Mouse (Mus musculus): ENCODE results near the gene E130208F15Rik. TPM values are rescaled to one million over a fixed set of nuclear protein-coding genes. Genes with fewer than 3 reads are reported as not detected.
A peak's percentile ranks its signal among the peaks of the same experiment; 100 is the strongest.

E130208F15Rik gene
- polyA plus RNA-seq (2012; rRNA removed) = 0.18 and 0.28 TPM in 2 replicates

DNA sequence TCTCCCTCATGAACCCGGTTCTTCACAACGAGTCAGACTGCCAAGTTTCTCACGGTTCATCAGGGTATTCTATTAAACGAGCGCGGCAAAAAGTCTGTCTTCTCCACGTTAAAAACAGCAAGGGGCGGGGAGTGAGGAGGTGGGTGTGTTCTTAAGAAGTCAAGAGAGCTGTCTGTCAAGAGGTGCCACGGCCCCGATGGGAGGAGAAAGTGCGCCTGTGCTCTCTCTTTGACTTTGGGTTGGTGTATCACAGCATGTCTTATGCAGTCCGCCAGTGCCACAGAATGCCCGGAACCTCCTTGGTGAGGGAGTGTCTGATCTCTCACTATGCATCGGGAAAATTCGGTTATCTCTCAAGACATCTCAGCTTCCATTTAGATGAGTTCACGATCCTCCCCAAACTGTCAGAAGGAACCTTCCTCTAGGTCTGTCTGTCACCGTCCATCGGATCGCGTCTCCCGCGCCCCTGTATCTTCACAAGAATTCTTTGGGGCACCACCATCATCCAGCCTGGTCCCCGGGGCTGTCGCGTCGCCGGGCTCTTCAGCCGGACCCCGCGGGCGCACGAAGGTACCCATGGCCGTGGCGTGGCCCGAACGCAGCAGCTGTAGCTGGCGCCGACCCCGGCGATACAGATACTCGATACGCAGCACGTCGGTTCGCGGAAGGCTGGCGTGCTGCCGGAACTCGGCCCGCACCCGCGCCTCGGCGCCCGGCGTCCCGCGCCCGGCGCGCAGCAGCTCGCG is at the start of gene E130208F15Rik:
TSS of gene E130208F15Rik (plus strand) at position 202 of the 746 bp plus-strand sequence.
- H3K4me1 ChIP-seq (ENCODE audit: control insufficient read depth, insufficient read depth, low read length) = peaks cover 5% of the 10 kb centered on the region
- H3K27me3 ChIP-seq (ENCODE audit: control insufficient read depth, insufficient read depth, low read length) = no peaks in the 10 kb centered on the region
- TF ChIP-seq POLR2A (IDR thresholded peaks at IDR 0.05; ENCODE audit: control insufficient read depth, low read depth, low read length) = peak; percentile 59; the same call in 1 of the 2 replicates
- no peak for TF ChIP-seq CTCF (IDR thresholded peaks at IDR 0.05; ENCODE audit: control insufficient read depth, insufficient read depth, insufficient replicate concordance, low read depth, low read length)
- H3K36me3 ChIP-seq (ENCODE audit: control insufficient read depth, insufficient read depth, low read length) = no peaks in the 10 kb centered on the region
- H3K4me3 ChIP-seq (ENCODE audit: control insufficient read depth, low read depth, low read length) = peak within 1 kb of the TSS; percentile 80
- H3K27ac ChIP-seq (ENCODE audit: control insufficient read depth, insufficient read depth, low read depth, low read length) = peak within 1 kb of the TSS; percentile 59

- no peak overlapping the region for H3K4me3 ChIP-seq (ENCODE audit: control insufficient read depth, low read depth, low read length)
- peaks cover 12% of the 10 kb centered on the region for H3K4me1 ChIP-seq (ENCODE audit: control insufficient read depth, insufficient read depth, low read length)
- peak overlapping the region; percentile 14; the same call in 1 of the 2 replicates for H3K27ac ChIP-seq (ENCODE audit: control insufficient read depth, insufficient read depth, low read depth, low read length)
- H3K27me3 ChIP-seq (ENCODE audit: control insufficient read depth, insufficient read depth, low read length) = no peaks in the 10 kb centered on the region
- TF ChIP-seq CTCF (IDR thresholded peaks at IDR 0.05; ENCODE audit: control insufficient read depth, insufficient read depth, insufficient replicate concordance, low read depth, low read length) = no peak
- TF ChIP-seq POLR2A (IDR thresholded peaks at IDR 0.05; ENCODE audit: control insufficient read depth, low read depth, low read length) = no peak
- H3K36me3 ChIP-seq (ENCODE audit: control insufficient read depth, insufficient read depth, low read length) = peaks cover 20% of the 10 kb centered on the region
Observed at GRCm38 (mm10) chr7:30274383-30274782, 47.2 kb upstream of the E130208F15Rik start.

DNA sequence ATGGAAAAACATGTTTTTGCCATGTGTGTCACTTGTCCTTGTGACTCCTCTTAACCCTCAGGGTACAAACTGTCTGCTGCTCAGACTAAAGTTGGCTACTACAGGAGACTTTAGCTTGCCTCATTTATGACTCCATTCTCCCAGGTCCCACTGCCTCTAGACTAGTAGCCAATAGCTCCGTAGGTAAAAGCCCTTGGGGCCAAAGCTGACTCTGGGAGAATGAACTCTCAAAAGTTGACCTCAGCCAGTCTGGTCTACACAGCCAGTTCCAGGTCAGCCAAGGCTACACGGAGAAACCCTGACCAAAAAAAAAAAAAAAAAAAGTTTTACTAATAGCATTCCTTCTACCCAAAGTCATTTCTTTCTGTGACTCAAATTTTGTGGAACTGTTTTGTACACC is 42.6 kb upstream of the E130208F15Rik start:
- TF ChIP-seq POLR2A (IDR thresholded peaks at IDR 0.05; ENCODE audit: control insufficient read depth, low read depth, low read length) = no peak
- no peak for TF ChIP-seq CTCF (IDR thresholded peaks at IDR 0.05; ENCODE audit: control insufficient read depth, insufficient read depth, insufficient replicate concordance, low read depth, low read length)
- H3K27me3 ChIP-seq (ENCODE audit: control insufficient read depth, insufficient read depth, low read length) = no peaks in the 10 kb centered on the region
- H3K27ac ChIP-seq (ENCODE audit: control insufficient read depth, insufficient read depth, low read depth, low read length) = no peak overlapping the region
- H3K4me3 ChIP-seq (ENCODE audit: control insufficient read depth, low read depth, low read length) = peak overlapping the region; percentile 1; the same call in 1 of the 2 replicates
- peaks cover 14% of the 10 kb centered on the region for H3K4me1 ChIP-seq (ENCODE audit: control insufficient read depth, insufficient read depth, low read length)
- peaks cover 9% of the 10 kb centered on the region for H3K36me3 ChIP-seq (ENCODE audit: control insufficient read depth, insufficient read depth, low read length)

- H3K27me3 ChIP-seq (ENCODE audit: control insufficient read depth, insufficient read depth, low read length) = no peaks in the 10 kb centered on the region
- peak overlapping the region; percentile 96 for H3K27ac ChIP-seq (ENCODE audit: control insufficient read depth, insufficient read depth, low read depth, low read length)
- peaks cover 6% of the 10 kb centered on the region for H3K36me3 ChIP-seq (ENCODE audit: control insufficient read depth, insufficient read depth, low read length)
Observed at GRCm38 (mm10) chr7:30279536-30279935, 42.0 kb upstream of the E130208F15Rik start.

DNA sequence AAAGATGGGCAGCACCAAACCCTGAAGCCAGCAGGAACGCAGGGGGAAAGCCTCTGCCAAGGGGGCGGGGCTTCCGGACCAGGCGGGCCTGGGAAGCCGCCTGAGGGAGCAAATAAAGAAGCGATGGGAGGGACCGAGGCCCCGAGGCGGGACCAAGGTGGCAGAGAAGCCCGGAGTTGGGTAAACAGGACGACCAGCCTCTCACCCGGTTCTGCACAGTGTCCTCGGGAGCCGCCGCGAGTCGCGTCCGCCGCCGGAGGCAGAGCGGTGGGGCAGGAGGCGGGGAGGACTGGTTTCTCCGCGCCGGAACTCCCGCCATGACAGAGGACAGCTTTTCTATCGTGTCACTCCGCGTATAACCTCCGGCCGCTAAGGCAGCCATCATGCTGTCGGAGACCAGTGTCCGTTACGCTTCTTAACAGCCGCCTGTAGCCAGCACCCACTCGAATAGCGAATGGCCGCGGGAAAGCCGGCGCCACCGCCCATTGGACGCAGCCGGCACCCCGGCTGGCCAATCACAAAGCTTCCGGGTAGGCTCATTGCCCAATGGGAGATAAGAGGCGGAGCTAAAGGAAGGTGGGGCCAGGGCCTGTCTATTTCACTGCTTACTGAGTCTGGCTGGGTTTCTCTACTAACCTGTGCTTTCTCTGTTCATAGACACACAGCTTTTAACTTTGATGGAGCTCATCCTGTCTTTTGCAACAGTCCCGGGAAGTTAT is 41.4 kb upstream of the E130208F15Rik start, which contains the start of the genes Thap8 and Wdr62:
TSS of gene Thap8 (plus strand) at position 144 of the 719 bp plus-strand sequence.
TSS of gene Wdr62 (minus strand) at position 469 of the 719 bp plus-strand sequence.
- TF ChIP-seq CTCF (IDR thresholded peaks at IDR 0.05; ENCODE audit: control insufficient read depth, insufficient read depth, insufficient replicate concordance, low read depth, low read length) (no peak), POLR2A (IDR thresholded peaks at IDR 0.05; ENCODE audit: control insufficient read depth, low read depth, low read length) (peak; percentile 97)
- Histone ChIP-seq H3K27ac (ENCODE audit: control insufficient read depth, insufficient read depth, low read depth, low read length) (peak within 1 kb of the TSS; percentile 99), H3K4me1 (ENCODE audit: control insufficient read depth, insufficient read depth, low read length) (peaks cover 9% of the 10 kb centered on the region), H3K36me3 (ENCODE audit: control insufficient read depth, insufficient read depth, low read length) (peaks cover 4% of the 10 kb centered on the region), H3K4me3 (ENCODE audit: control insufficient read depth, low read depth, low read length) (peak within 1 kb of the TSS; percentile 92), H3K27me3 (ENCODE audit: control insufficient read depth, insufficient read depth, low read length) (no peaks in the 10 kb centered on the region)

More at GRCm38 (mm10) chr7:30279536-30279935, 42.0 kb upstream of the E130208F15Rik start:
- peaks cover 14% of the 10 kb centered on the region for H3K4me1 ChIP-seq (ENCODE audit: control insufficient read depth, insufficient read depth, low read length)
- TF ChIP-seq CTCF (IDR thresholded peaks at IDR 0.05; ENCODE audit: control insufficient read depth, insufficient read depth, insufficient replicate concordance, low read depth, low read length) = no peak
- TF ChIP-seq POLR2A (IDR thresholded peaks at IDR 0.05; ENCODE audit: control insufficient read depth, low read depth, low read length) = no peak
- peak overlapping the region; percentile 92 for H3K4me3 ChIP-seq (ENCODE audit: control insufficient read depth, low read depth, low read length)

- H3K27ac ChIP-seq (ENCODE audit: control insufficient read depth, insufficient read depth, low read depth, low read length) = peak overlapping the region; percentile 99
- peaks cover 9% of the 10 kb centered on the region for H3K4me1 ChIP-seq (ENCODE audit: control insufficient read depth, insufficient read depth, low read length)
- H3K36me3 ChIP-seq (ENCODE audit: control insufficient read depth, insufficient read depth, low read length) = peaks cover 4% of the 10 kb centered on the region
- TF ChIP-seq POLR2A (IDR thresholded peaks at IDR 0.05; ENCODE audit: control insufficient read depth, low read depth, low read length) = no peak
- TF ChIP-seq CTCF (IDR thresholded peaks at IDR 0.05; ENCODE audit: control insufficient read depth, insufficient read depth, insufficient replicate concordance, low read depth, low read length) = no peak
- H3K4me3 ChIP-seq (ENCODE audit: control insufficient read depth, low read depth, low read length) = peak overlapping the region; percentile 92
- no peaks in the 10 kb centered on the region for H3K27me3 ChIP-seq (ENCODE audit: control insufficient read depth, insufficient read depth, low read length)
Observed at GRCm38 (mm10) chr7:30280670-30281138, 40.8 kb upstream of the E130208F15Rik start.

GRCm38 (mm10) chr7:30281522-30281921 is 40.0 kb upstream of the E130208F15Rik start:
- H3K27ac ChIP-seq (ENCODE audit: control insufficient read depth, insufficient read depth, low read depth, low read length) = no peak overlapping the region
- no peak overlapping the region for H3K4me3 ChIP-seq (ENCODE audit: control insufficient read depth, low read depth, low read length)
- H3K36me3 ChIP-seq (ENCODE audit: control insufficient read depth, insufficient read depth, low read length) = peaks cover 3% of the 10 kb centered on the region
- no peaks in the 10 kb centered on the region for H3K27me3 ChIP-seq (ENCODE audit: control insufficient read depth, insufficient read depth, low read length)
- peaks cover 9% of the 10 kb centered on the region for H3K4me1 ChIP-seq (ENCODE audit: control insufficient read depth, insufficient read depth, low read length)
- no peak for TF ChIP-seq POLR2A (IDR thresholded peaks at IDR 0.05; ENCODE audit: control insufficient read depth, low read depth, low read length)
- no peak for TF ChIP-seq CTCF (IDR thresholded peaks at IDR 0.05; ENCODE audit: control insufficient read depth, insufficient read depth, insufficient replicate concordance, low read depth, low read length)
